Mouse (Mus musculus) myocyte (in vitro differentiated cells): ENCODE measurements around the gene Cntn4.

Source experiments
- CEBPB ChIP-seq: IDR thresholded peaks from 2 replicates; pipeline ENCODE4 v1.6.1; 2011; ENCODE audit warnings: mild to moderate bottlenecking, moderate library complexity; ENCODE audit not compliant: poor library complexity, insufficient read depth, severe bottlenecking
- E2F4 ChIP-seq: IDR thresholded peaks from one replicate; pipeline ENCODE4 v1.6.1; 2011; ENCODE audit warnings: mild to moderate bottlenecking, control low read depth, moderate library complexity; ENCODE audit not compliant: insufficient read depth
- MAX ChIP-seq: IDR thresholded peaks from one replicate; pipeline ENCODE4 v1.6.1; 2011; ENCODE audit warnings: low read depth, mild to moderate bottlenecking, control low read depth
- MYOD1 ChIP-seq, 3 experiments: IDR thresholded peaks; one replicate each; pipeline ENCODE4 v1.6.1; 2011; ENCODE audit warnings: control low read depth in 2 of 3, low read depth in 2 of 3, mild to moderate bottlenecking in 2 of 3, moderate library complexity in 1 of 3; ENCODE audit not compliant: insufficient read length in 2 of 3, control insufficient read depth in 1 of 3
- MYOG ChIP-seq, 3 experiments: IDR thresholded peaks; one replicate each; pipeline ENCODE4 v1.6.1; 2011; ENCODE audit warnings: control low read depth in 2 of 3, low read depth in 2 of 3, mild to moderate bottlenecking in 2 of 3; ENCODE audit not compliant: insufficient read length in 2 of 3, control insufficient read depth in 1 of 3, insufficient read depth in 1 of 3
- POLR2A ChIP-seq: IDR thresholded peaks from one replicate; pipeline ENCODE4 v1.6.1; 2011; ENCODE audit warnings: low read depth, mild to moderate bottlenecking, control low read depth, moderate library complexity; ENCODE audit not compliant: insufficient read length
- POLR2AphosphoS2 ChIP-seq: IDR thresholded peaks from one replicate; pipeline ENCODE4 v1.6.1; 2011; ENCODE audit warnings: low read depth, control low read depth; ENCODE audit not compliant: insufficient read length
- REST ChIP-seq: IDR thresholded peaks from one replicate; pipeline ENCODE4 v1.6.1; 2011; ENCODE audit warnings: mild to moderate bottlenecking, control low read depth, moderate library complexity; ENCODE audit not compliant: insufficient read depth, insufficient read length
- TCF12 ChIP-seq: IDR thresholded peaks from one replicate; pipeline ENCODE4 v1.6.1; 2011; ENCODE audit warnings: mild to moderate bottlenecking, control low read depth; ENCODE audit not compliant: poor library complexity, insufficient read depth, severe bottlenecking
- TCF3 ChIP-seq: IDR thresholded peaks from one replicate; pipeline ENCODE4 v1.6.1; 2011; ENCODE audit warnings: low read depth, control low read depth; ENCODE audit not compliant: insufficient read length
- USF1 ChIP-seq: IDR thresholded peaks from one replicate; pipeline ENCODE4 v1.6.1; 2011; ENCODE audit warnings: low read depth, mild to moderate bottlenecking, control low read depth, moderate library complexity

DNA sequence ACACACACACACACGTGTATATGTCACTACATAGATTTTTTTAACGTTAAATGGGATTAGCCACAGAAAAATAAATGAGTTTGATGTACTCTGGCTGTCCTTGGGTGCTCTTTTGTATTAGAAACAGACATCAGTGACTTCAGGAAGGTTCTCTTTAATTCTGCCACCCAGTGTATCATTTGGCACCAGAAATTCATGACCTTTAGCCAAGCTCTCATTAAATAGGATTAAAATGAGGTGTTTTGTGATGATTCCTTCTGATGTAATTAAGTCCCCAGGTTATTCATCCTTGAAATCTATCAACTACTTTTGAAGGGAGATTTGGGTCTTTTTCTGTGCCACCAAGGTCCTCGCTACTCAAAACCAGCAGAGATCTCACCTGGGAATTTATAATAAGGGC is 763.8 kb downstream of the Cntn4 start:
- TF ChIP-seq POLR2A = no peak
- no peak for TF ChIP-seq CEBPB
- no peak for TF ChIP-seq E2F4
- no peak for TF ChIP-seq POLR2AphosphoS2
- no peak for TF ChIP-seq MYOG (IDR thresholded peaks at IDR 0.05; ENCODE audit: control insufficient read depth in 1 of 3, insufficient read depth in 1 of 3, insufficient read length in 2 of 3, low read depth in 2 of 3)
- no peak for TF ChIP-seq TCF12
- no peak for TF ChIP-seq MYOD1 (IDR thresholded peaks at IDR 0.05; ENCODE audit: control insufficient read depth in 1 of 3, insufficient read length in 2 of 3, low read depth in 2 of 3)
- TF ChIP-seq USF1 = no peak
- no peak for TF ChIP-seq TCF3
- TF ChIP-seq MAX = no peak
- no peak for TF ChIP-seq REST
